Mouse (Mus musculus) lung, postnatal 25 days (tissue): Measurements from ENCODE around the gene Fam183b.
"Not testable (repeated sequence)": the region's sequence is repeated elsewhere in the genome, so short reads cannot be mapped to it uniquely, and the experiment has no call there.

Experiments used
- DNase-seq: peaks from one replicate; pipeline ENCODE4 v3.0.0; 2022; ENCODE audit warnings: low spot score

Fam183b gene

DNA sequence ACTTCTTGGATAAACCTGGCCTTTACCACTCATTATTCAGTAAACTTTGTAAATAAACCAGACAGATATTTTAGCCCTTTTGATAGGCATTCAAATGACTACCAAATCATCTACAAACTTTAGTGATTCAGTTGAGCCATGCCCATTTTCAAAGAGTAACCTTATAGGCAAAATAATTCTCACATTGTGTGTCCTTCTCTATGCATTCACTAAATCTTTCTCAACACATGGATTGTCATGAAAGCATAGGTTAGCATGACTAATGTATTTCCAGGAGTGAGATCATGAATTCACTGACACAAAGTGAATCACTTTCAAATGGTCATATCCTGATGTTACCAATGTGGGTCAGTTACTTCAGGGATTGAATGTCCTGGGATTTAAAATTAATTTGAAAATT lies 28.9 kb downstream of the Fam183b start, which contains the start of gene Olfr315:
Olfr315 (plus strand) TSS at position 301 of the 400 bp plus-strand sequence.
- DNase-seq, result no peak

DNA sequence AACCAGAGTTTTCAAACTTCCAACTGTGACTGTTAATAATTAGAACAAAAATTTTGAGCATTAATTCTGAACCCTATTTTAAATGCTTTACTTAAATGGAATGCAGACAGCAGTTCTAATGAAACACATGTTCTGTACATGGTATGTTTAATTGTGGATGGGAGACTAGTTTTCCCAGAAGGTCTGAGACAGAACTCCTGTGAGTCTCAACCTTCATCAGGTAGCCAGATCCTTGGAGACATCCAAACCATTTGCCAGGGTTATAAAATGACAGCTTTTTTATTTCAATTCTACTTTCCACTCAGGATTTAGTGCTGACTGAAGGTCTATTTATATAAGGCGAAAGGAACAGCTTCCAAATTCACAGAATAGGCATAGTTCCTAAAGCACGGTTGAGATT lies 49.3 kb downstream of the Fam183b start, which contains the start of gene Olfr316:
Olfr316 (plus strand) TSS at position 301 of the 400 bp plus-strand sequence.
- no peak for DNase-seq

DNA sequence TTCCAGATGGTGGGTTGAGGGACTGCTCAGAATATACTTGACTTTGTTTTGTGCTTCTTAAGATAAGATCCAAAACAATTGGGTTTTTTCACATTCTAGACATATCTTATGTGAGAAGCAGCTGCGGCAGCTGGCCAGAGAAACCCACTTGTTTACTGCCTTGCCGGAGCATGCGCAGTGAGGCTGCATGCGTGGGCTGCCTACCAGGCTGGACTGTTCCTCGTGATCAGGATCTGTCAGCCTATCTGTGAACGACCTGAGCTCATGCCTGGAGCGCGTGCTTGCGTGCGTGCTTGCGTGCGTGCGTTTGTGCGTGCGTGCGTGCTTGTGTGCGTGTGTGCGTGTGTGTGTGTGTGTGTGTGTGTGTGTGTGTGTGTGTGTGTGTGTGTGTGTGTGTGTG lies 50.7 kb downstream of the Fam183b start:
- not testable (repeated sequence) for DNase-seq
